Comparison of ENCODE assay signal across 22 mouse cellular contexts in the genomic region with DNA sequence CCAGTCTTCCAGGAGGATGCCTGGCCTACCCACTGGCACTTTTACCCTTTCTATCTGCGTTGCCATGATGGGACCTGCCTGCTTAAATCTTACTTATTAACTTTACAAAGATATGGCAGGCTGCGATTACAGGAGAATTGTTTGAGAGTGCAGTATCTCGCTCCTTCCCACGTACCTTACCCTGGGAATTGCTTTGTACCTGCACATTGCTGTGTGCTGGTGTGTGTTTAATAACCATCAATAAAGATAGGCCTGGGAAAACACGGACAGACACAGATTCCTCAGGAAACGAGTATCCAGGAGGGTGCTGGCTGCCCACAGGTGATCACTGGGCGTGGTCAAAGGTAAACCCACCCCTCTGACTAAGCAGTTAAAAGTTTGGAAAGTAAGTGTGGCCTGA. TPM values are rescaled to one million over a fixed set of nuclear protein-coding genes. Genes with fewer than 3 reads are reported as not detected.
A peak's percentile ranks its signal among the peaks of the same experiment; 100 is the strongest.
DNase-seq lines count a peak whose midpoint lies in the region; ATAC-seq and TF ChIP-seq lines count a peak whose summit lies in the region.
"Had no signal": no experiment of that assay in that cellular context is flagged by ENCODE, and none has a peak within 500 bp of the region (broad histone marks: within the 10 kb centered on the region; RNA-seq: fewer than 3 reads in every experiment).

No protein-coding gene starts in this region.

- H3K4me3 ChIP-seq in kidney, embryonic 15.5 days (replicated peaks): no peak overlapping the region
- H3K4me3 ChIP-seq in E14TG2a.4 (replicated peaks; ENCODE audit: low read length): 0 out of 2 replicates have a peak overlapping the region, but pooled peaks have one; percentile 8
- no peak overlapping the region; the same call in 1 of the 2 replicates for H3K4me3 ChIP-seq in intestine, postnatal 0 days (ENCODE audit: low read depth, low read length)
- no peak overlapping the region for H3K4me3 ChIP-seq in stomach, embryonic 16.5 days (replicated peaks; ENCODE audit: low read length)
- H3K4me3 ChIP-seq in hindbrain, embryonic 16.5 days (ENCODE audit: low read length): no peak overlapping the region
- H3K4me3 ChIP-seq: embryonic facial prominence, embryonic 15.5 days; erythroblast, embryonic 14.5 days; forebrain, embryonic 10.5 days; heart, embryonic 13.5 days had no signal

- no peak overlapping the region for H3K4me2 ChIP-seq in kidney, embryonic 15.5 days
- peak overlapping the region; percentile 58 for H3K4me2 ChIP-seq in intestine, postnatal 0 days (replicated peaks; ENCODE audit: low read depth)
- H3K4me2 ChIP-seq in stomach, embryonic 16.5 days (ENCODE audit: low read depth, low read length): peak overlapping the region; percentile 5; the same call in 1 of the 2 replicates
- H3K4me2 ChIP-seq in hindbrain, embryonic 16.5 days (ENCODE audit: low read length): no peak overlapping the region
- H3K4me2 ChIP-seq: embryonic facial prominence, embryonic 15.5 days; heart, embryonic 13.5 days had no signal

- H3K36me3 ChIP-seq in kidney, embryonic 15.5 days: no peaks in the 10 kb centered on the region
- no peaks in the 10 kb centered on the region for H3K36me3 ChIP-seq in E14TG2a.4 (ENCODE audit: insufficient read depth, low read length)
- H3K36me3 ChIP-seq in intestine, postnatal 0 days (ENCODE audit: control insufficient read depth, insufficient read depth): no peaks in the 10 kb centered on the region
- no peaks in the 10 kb centered on the region for H3K36me3 ChIP-seq in stomach, embryonic 16.5 days (ENCODE audit: control insufficient read depth, insufficient read depth, low read length)
- H3K36me3 ChIP-seq in hindbrain, embryonic 16.5 days (ENCODE audit: control insufficient read depth, insufficient read depth, low read length): no peaks in the 10 kb centered on the region
- H3K36me3 ChIP-seq: embryonic facial prominence, embryonic 15.5 days; forebrain, embryonic 10.5 days; heart, embryonic 13.5 days had no signal

- no peak for ATAC-seq in kidney, embryonic 15.5 days (replicated peaks; ENCODE audit: low FRiP score)
- ATAC-seq in intestine, postnatal 0 days: peak; percentile 81
- ATAC-seq in stomach, embryonic 16.5 days (ENCODE audit: insufficient read depth, low FRiP score): no peak
- ATAC-seq in hindbrain, embryonic 16.5 days: no peak
- ATAC-seq: CD4-positive, CD25-positive, alpha-beta regulatory T cell, adult 4 months; forebrain, embryonic 14.5 days had no signal

- peak overlapping the region; percentile 14; the same call in 1 of the 2 replicates for H3K27ac ChIP-seq in kidney, embryonic 15.5 days
- peak overlapping the region; percentile 90 for H3K27ac ChIP-seq in intestine, postnatal 0 days (ENCODE audit: low read depth, low read length)
- H3K27ac ChIP-seq in stomach, embryonic 16.5 days (ENCODE audit: low read length): peak overlapping the region; percentile 91
- H3K27ac ChIP-seq in hindbrain, embryonic 16.5 days (ENCODE audit: low read depth, low read length): no peak overlapping the region
- H3K27ac ChIP-seq: embryonic facial prominence, embryonic 15.5 days; forebrain, embryonic 10.5 days had no signal

- no peak overlapping the region for H3K9ac ChIP-seq in kidney, embryonic 15.5 days
- H3K9ac ChIP-seq in intestine, postnatal 0 days (ENCODE audit: low read depth, low read length): no peak overlapping the region
- no peak overlapping the region; the same call in 1 of the 2 replicates for H3K9ac ChIP-seq in stomach, embryonic 16.5 days (ENCODE audit: low read length)
- no peak overlapping the region for H3K9ac ChIP-seq in hindbrain, embryonic 16.5 days (ENCODE audit: low read depth, low read length)
- H3K9ac ChIP-seq: embryonic facial prominence, embryonic 15.5 days; heart, embryonic 13.5 days had no signal

- no peak for DNase-seq in kidney, postnatal 25 days
- DNase-seq in spleen, adult 18-20 months: no peak
- DNase-seq: adrenal gland, postnatal 10 days; B cell, adult 2 months; cerebellum, adult 11 months; cerebellum, adult 8-10 months; cerebellum, postnatal 14 days; embryo, embryonic 11 days; gastrocnemius, postnatal 36 days; heart, adult 11 months; heart, postnatal 36 days had no signal

- H3K27me3 ChIP-seq in kidney, embryonic 15.5 days: no peaks in the 10 kb centered on the region
- no peaks in the 10 kb centered on the region for H3K27me3 ChIP-seq in E14TG2a.4 (ENCODE audit: insufficient read depth, low read length)
- no peaks in the 10 kb centered on the region for H3K27me3 ChIP-seq in intestine, postnatal 0 days (replicated peaks; ENCODE audit: control insufficient read depth, insufficient read depth, low read length)
- H3K27me3 ChIP-seq in stomach, embryonic 16.5 days (ENCODE audit: control insufficient read depth, insufficient read depth, low read length): no peaks in the 10 kb centered on the region
- peaks cover 16% of the 10 kb centered on the region for H3K27me3 ChIP-seq in hindbrain, embryonic 16.5 days (replicated peaks; ENCODE audit: control insufficient read depth, insufficient read depth, low read length)
- H3K27me3 ChIP-seq: embryonic facial prominence, embryonic 15.5 days had no signal

- TF ChIP-seq CTCF in E14TG2a.4 (conservative IDR thresholded peaks at IDR 0.05; ENCODE audit: low read length): no peak
- no peak for TF ChIP-seq CTCF in intestine, postnatal 0 days (IDR thresholded peaks at IDR 0.05; ENCODE audit: low read depth)

- peaks cover 64% of the 10 kb centered on the region for H3K4me1 ChIP-seq in kidney, embryonic 15.5 days
- peaks cover 64% of the 10 kb centered on the region for H3K4me1 ChIP-seq in E14TG2a.4 (replicated peaks; ENCODE audit: low read depth, low read length)
- peaks cover 27% of the 10 kb centered on the region for H3K4me1 ChIP-seq in intestine, postnatal 0 days (replicated peaks; ENCODE audit: control insufficient read depth, insufficient read depth, low read length)
- H3K4me1 ChIP-seq in stomach, embryonic 16.5 days (ENCODE audit: control insufficient read depth, insufficient read depth, low read length): peaks cover 66% of the 10 kb centered on the region
- H3K4me1 ChIP-seq in hindbrain, embryonic 16.5 days (ENCODE audit: control insufficient read depth, insufficient read depth, low read depth, low read length): peaks cover 10% of the 10 kb centered on the region

- 62% methylated on average over 7 of the region's 7 CpGs for WGBS in kidney, embryonic 15.5 days
- WGBS in intestine, postnatal 0 days: 38% methylated on average over 7 of the region's 7 CpGs
- WGBS in stomach, embryonic 16.5 days: 56% methylated on average over 7 of the region's 7 CpGs
- WGBS in hindbrain, embryonic 16.5 days: 79% methylated on average over 7 of the region's 7 CpGs

- H3K9me3 ChIP-seq in kidney, embryonic 15.5 days (replicated peaks): no peaks in the 10 kb centered on the region
- H3K9me3 ChIP-seq in E14TG2a.4 (ENCODE audit: low read length): no peaks in the 10 kb centered on the region
- H3K9me3 ChIP-seq in intestine, postnatal 0 days (ENCODE audit: control insufficient read depth): no peaks in the 10 kb centered on the region
- no peaks in the 10 kb centered on the region for H3K9me3 ChIP-seq in stomach, embryonic 16.5 days (replicated peaks; ENCODE audit: control insufficient read depth, low read length)
- H3K9me3 ChIP-seq in hindbrain, embryonic 16.5 days (ENCODE audit: control insufficient read depth, low read length): no peaks in the 10 kb centered on the region
- H3K9me3 ChIP-seq: embryonic facial prominence, embryonic 15.5 days; forebrain, embryonic 10.5 days; heart, embryonic 13.5 days had no signal

RNA-seq across cellular contexts. Expression of a gene that starts 8.3 kb away (rescaled TPM):
- 57.4 and 63.3 TPM in 2 replicates for polyA plus RNA-seq in kidney, embryonic 15.5 days (2015; fragmentation: Nextera tagmentation; extraction: Ambion mirVana)
- 44.0 and 52.9 TPM in 2 replicates for polyA plus RNA-seq in intestine, postnatal 0 days (2015; fragmentation: Nextera tagmentation; extraction: Ambion mirVana)
- polyA plus RNA-seq in stomach, embryonic 16.5 days (2015; fragmentation: Nextera tagmentation; extraction: Ambion mirVana): 34.4 and 38.5 TPM in 2 replicates
- polyA plus RNA-seq in hindbrain, embryonic 16.5 days (2015; fragmentation: Nextera tagmentation; extraction: Ambion mirVana): 8.4 and 8.5 TPM in 2 replicates

Comparison
In these comparisons a context has a peak if more than half of its experiments do, and no peak if none do; other contexts are left out.
1. H3K4me2 ChIP-seq: peak in intestine, postnatal 0 days (single experiment) and stomach, embryonic 16.5 days (single experiment); none in kidney, embryonic 15.5 days (single experiment) and hindbrain, embryonic 16.5 days (single experiment).